Mouse (Mus musculus) C2C12 (cell line): ENCODE results near the gene Ubald2.

Experiments
- CEBPB ChIP-seq: IDR thresholded peaks from one replicate; pipeline ENCODE4 v1.6.1; 2011; ENCODE audit warnings: low read depth, mild to moderate bottlenecking, control low read depth, moderate library complexity
- CTCF ChIP-seq: IDR thresholded peaks from one replicate; pipeline ENCODE4 v1.5.1; 2011; ENCODE audit not compliant: control insufficient read depth, insufficient read depth, insufficient read length
- MAX ChIP-seq: IDR thresholded peaks from one replicate; pipeline ENCODE4 v1.6.1; 2011; ENCODE audit warnings: mild to moderate bottlenecking, control low read depth

DNA sequence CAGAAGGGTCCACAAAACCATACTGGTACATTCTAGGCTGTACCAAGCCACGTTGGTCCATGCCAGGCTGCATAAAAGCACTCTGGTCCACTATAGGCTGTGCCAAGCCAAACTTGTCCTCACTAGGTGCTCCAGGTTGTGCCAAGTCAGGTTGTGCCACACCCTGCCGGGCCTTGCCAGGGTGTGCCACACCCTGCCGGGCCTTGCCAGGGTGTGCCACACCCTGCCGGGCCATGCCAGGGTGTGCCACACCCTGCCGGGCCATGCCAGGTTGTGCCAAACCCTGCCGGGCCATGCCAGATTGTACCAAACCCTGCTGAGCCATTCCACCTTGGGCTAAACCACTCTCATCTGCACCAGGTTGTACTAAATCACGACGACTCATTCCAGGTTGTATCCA lies 22.3 kb downstream of the Ubald2 start:
- TF ChIP-seq CEBPB = no peak
- TF ChIP-seq CTCF = no peak
- TF ChIP-seq MAX = no peak
